Mouse (Mus musculus) olfactory bulb, adult 2 months (tissue): ENCODE results near the gene Ndufb10. TPM values are rescaled to one million over a fixed set of nuclear protein-coding genes. Genes with fewer than 3 reads are reported as not detected.
A peak's percentile ranks its signal among the peaks of the same experiment; 100 is the strongest.

Experiments used
- H3K27ac ChIP-seq: fragments of 200-500 bp; 2 replicates; pipeline ENCODE4 v1.5.1; 2012; ENCODE audit warnings: low read depth, low read length; ENCODE audit not compliant: insufficient read depth
- H3K4me1 ChIP-seq: fragments of 200-500 bp; 2 replicates; pipeline ENCODE4 v1.6.1; 2012; ENCODE audit warnings: low read length; ENCODE audit not compliant: control insufficient read depth, insufficient read depth
- H3K4me3 ChIP-seq: fragments of 200-500 bp; 2 replicates; pipeline ENCODE4 v1.5.1; 2012; ENCODE audit warnings: mild to moderate bottlenecking, low read depth, low read length, moderate library complexity; ENCODE audit not compliant: insufficient read depth
- CTCF ChIP-seq: fragments of 200-500 bp; IDR thresholded peaks from 2 replicates; pipeline ENCODE4 v1.5.1; 2012; ENCODE audit warnings: low read depth, mild to moderate bottlenecking, low read length, moderate library complexity; ENCODE audit not compliant: insufficient read depth
- POLR2A ChIP-seq: fragments of 200-500 bp; IDR thresholded peaks from 2 replicates; pipeline ENCODE4 v1.6.1; 2012; ENCODE audit warnings: mild to moderate bottlenecking, low read depth, low read length, moderate library complexity; ENCODE audit not compliant: insufficient read depth
- WGBS: fragments of 180-500 bp; shearing (Covaris S2); methylation state at CpG from one replicate; pipeline ENCODE4 v1.1.7; 2018; 5-methylcytosine and 5-hydroxymethylcytosine counted together
- polyA plus RNA-seq: library from polyadenylated mRNA; stranded (reverse); fragments of >200 nt; gene quantifications from 2 replicates; pipeline ENCODE4 v1.2.4, GENCODE M21; 2012; ENCODE audit warnings: low replicate concordance; ENCODE audit not compliant: missing spikeins, insufficient read depth, insufficient read length

The Ndufb10 gene
- polyA plus RNA-seq, 1 experiment = not detected

GRCm38 (mm10) chr17:24751528-24751927 lies 27.2 kb upstream of the Ndufb10 start:
- TF ChIP-seq POLR2A (no peak), CTCF (no peak)
- WGBS = 18% methylated on average over 4 of the region's 4 CpGs
- Histone ChIP-seq H3K4me3 (no peak overlapping the region), H3K4me1 (peaks cover 11% of the 10 kb centered on the region), H3K27ac (no peak overlapping the region)

GRCm38 (mm10) chr17:24746986-24747385 lies 22.7 kb upstream of the Ndufb10 start:
- TF ChIP-seq CTCF (no peak), POLR2A (no peak)
- Histone ChIP-seq H3K4me1 (no peaks in the 10 kb centered on the region), H3K27ac (no peak overlapping the region), H3K4me3 (no peak overlapping the region)
- WGBS = 69% methylated on average over 4 of the region's 4 CpGs

- peak; percentile 28; the same call in 1 of the 2 replicates for TF ChIP-seq CTCF
- no peak for TF ChIP-seq POLR2A
- Histone ChIP-seq H3K27ac (no peak overlapping the region), H3K4me1 (no peaks in the 10 kb centered on the region), H3K4me3 (no peak overlapping the region)
- 22% methylated on average over 7 of the region's 7 CpGs for WGBS
These were observed 21.5 kb upstream of the Ndufb10 start for GRCm38 (mm10) chr17:24745526-24746497.

- WGBS = 80% methylated on average over 3 of the region's 3 CpGs
- TF ChIP-seq POLR2A (no peak), CTCF (no peak)
- Histone ChIP-seq H3K27ac (no peak overlapping the region), H3K4me1 (no peaks in the 10 kb centered on the region), H3K4me3 (no peak overlapping the region)
These were observed 20.1 kb upstream of the Ndufb10 start for GRCm38 (mm10) chr17:24744381-24744780.

DNA sequence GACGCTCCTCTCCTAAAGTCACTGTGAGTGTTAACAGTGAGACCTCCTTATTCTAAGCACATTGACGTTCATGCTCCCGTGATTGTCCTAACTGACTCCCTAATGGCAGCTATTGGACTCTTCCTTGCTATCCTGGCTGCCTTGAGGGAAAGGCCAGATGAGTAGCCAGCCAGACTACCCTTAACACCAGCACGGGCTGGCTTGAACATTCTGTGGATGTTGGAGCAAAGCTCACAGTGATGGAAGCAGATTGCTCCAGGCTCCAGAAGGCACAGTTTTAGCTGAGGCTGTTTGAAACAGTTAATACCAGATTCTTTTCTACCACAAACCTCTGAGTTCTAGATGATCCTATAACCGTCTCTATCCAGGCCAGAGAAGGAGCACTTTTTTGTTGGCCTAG lies 19.6 kb upstream of the Ndufb10 start:
- Histone ChIP-seq H3K27ac (no peak overlapping the region), H3K4me3 (no peak overlapping the region), H3K4me1 (no peaks in the 10 kb centered on the region)
- 80% methylated on average over 5 of the region's 5 CpGs for WGBS
- TF ChIP-seq CTCF (no peak), POLR2A (no peak)

- Histone ChIP-seq H3K27ac (no peak overlapping the region), H3K4me3 (no peak overlapping the region), H3K4me1 (no peaks in the 10 kb centered on the region)
- 73% methylated on average over 8 of the region's 8 CpGs for WGBS
- no peak for TF ChIP-seq POLR2A
- TF ChIP-seq CTCF = no peak
These were observed 18.0 kb upstream of the Ndufb10 start for GRCm38 (mm10) chr17:24742307-24742706.

GRCm38 (mm10) chr17:24739926-24740325 lies 15.6 kb upstream of the Ndufb10 start:
- Histone ChIP-seq H3K27ac (no peak overlapping the region), H3K4me1 (peaks cover 7% of the 10 kb centered on the region), H3K4me3 (no peak overlapping the region)
- WGBS = 89% methylated on average over 8 of the region's 8 CpGs
- no peak for TF ChIP-seq CTCF
- no peak for TF ChIP-seq POLR2A

GRCm38 (mm10) chr17:24738238-24738637 lies 14.0 kb upstream of the Ndufb10 start:
- no peak overlapping the region for H3K27ac ChIP-seq
- H3K4me1 ChIP-seq = peaks cover 7% of the 10 kb centered on the region
- TF ChIP-seq CTCF = no peak
- TF ChIP-seq POLR2A = no peak
- no peak overlapping the region for H3K4me3 ChIP-seq
- WGBS = 81% methylated on average over 4 of the region's 4 CpGs

DNA sequence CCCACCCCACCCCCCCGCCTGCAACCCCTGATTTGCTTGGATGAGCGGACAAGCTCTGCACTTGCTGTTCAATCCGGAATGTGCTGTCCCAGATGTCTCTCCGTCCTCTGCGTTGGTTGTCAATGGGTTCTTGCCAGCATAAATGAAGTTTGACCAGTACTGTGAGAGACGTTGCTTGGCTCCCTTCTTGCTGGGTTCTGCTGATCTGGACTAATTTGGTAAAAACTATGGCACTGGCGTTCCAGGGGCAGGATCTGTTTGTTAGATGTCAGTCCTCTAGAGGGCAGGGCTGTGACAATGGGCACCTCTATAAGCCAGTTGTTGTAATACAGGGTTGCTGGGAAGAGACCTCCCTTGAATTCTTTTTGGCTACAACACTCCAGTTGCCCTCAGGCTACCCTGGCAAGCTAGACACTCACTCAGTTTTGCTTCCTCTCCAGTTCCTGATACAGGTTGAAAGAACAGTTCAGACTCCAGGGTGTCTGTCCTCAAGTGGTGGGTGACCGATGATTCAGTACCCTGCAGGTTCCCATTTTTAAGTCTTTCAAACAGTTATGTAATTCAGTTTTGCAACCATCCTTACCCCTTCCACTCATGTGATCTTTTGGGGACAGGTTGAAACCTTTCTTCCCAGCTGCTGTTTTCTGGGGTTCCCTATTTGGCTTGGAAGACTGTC lies 13.0 kb upstream of the Ndufb10 start:
- Histone ChIP-seq H3K4me3 (peak overlapping the region; percentile 85), H3K27ac (no peak overlapping the region), H3K4me1 (peaks cover 10% of the 10 kb centered on the region)
- TF ChIP-seq CTCF = no peak
- TF ChIP-seq POLR2A = no peak
- WGBS = 19% methylated on average over 8 of the region's 8 CpGs
